Mouse (Mus musculus): ENCODE measurements at regions not wholly inside any gene's neighbourhood (a gene's known extent, or its start where the extent isn't known, plus 50 kb on each side); places are given as distances from the start of the nearest gene placed in this dataset.

GRCm38 (mm10) chr9:94104669-94105068 is 433.2 kb downstream of the 1190002N15Rik start:
- no peak for DNase-seq

- no peak for DNase-seq
Observed at GRCm38 (mm10) chr9:94101958-94102357, 435.9 kb downstream of the 1190002N15Rik start.

GRCm38 (mm10) chr9:94094800-94095199 is 443.1 kb downstream of the 1190002N15Rik start:
- no peak for DNase-seq

- peak; percentile 7 to 33 for DNase-seq
Observed at GRCm38 (mm10) chr9:94091658-94092225, 446.1 kb downstream of the 1190002N15Rik start.

GRCm38 (mm10) chr9:94089759-94090158 is 448.1 kb downstream of the 1190002N15Rik start:
- DNase-seq, result no peak

- no peak for DNase-seq
Observed at GRCm38 (mm10) chr9:94083629-94084411, 454.1 kb downstream of the 1190002N15Rik start.

- no peak for DNase-seq
Observed at GRCm38 (mm10) chr9:94074904-94075303, 463.0 kb downstream of the 1190002N15Rik start.

GRCm38 (mm10) chr9:94067121-94067520 is 470.8 kb downstream of the 1190002N15Rik start:
- DNase-seq, result peak in 1 of 2 experiments; percentile 7

- no peak for DNase-seq
Observed at GRCm38 (mm10) chr9:94053229-94053628, 484.7 kb downstream of the 1190002N15Rik start.

GRCm38 (mm10) chr9:94047845-94048244 is 490.0 kb downstream of the 1190002N15Rik start:
- no peak for DNase-seq

- no peak for DNase-seq
Observed at GRCm38 (mm10) chr9:94045462-94046126, 492.3 kb downstream of the 1190002N15Rik start.

- DNase-seq, result no peak
Observed at GRCm38 (mm10) chr9:94023761-94024160, 514.1 kb downstream of the 1190002N15Rik start.

GRCm38 (mm10) chr9:94021293-94021903 is 516.5 kb downstream of the 1190002N15Rik start:
- no peak for DNase-seq

- no peak for DNase-seq
Observed at GRCm38 (mm10) chr9:94016747-94017487, 521.0 kb downstream of the 1190002N15Rik start.

- DNase-seq, result no peak
Observed at GRCm38 (mm10) chr9:93992216-93992615, 545.7 kb downstream of the 1190002N15Rik start.

GRCm38 (mm10) chr9:93991141-93991540 is 546.7 kb downstream of the 1190002N15Rik start:
- DNase-seq, result no peak

- no peak for DNase-seq
Observed at GRCm38 (mm10) chr9:93981136-93981535, 556.7 kb downstream of the 1190002N15Rik start.

- no peak for DNase-seq
Observed at GRCm38 (mm10) chr9:93969691-93970284, 568.1 kb downstream of the 1190002N15Rik start.

- no peak for DNase-seq
Observed at GRCm38 (mm10) chr9:93969118-93969517, 568.8 kb downstream of the 1190002N15Rik start.

- no peak for DNase-seq
Observed at GRCm38 (mm10) chr9:93955235-93956040, 582.4 kb downstream of the 1190002N15Rik start.

GRCm38 (mm10) chr9:93948671-93949070 is 589.2 kb downstream of the 1190002N15Rik start:
- no peak for DNase-seq
